Mouse (Mus musculus): ENCODE data around the gene Olfr1102.

The Olfr1102 gene

DNA sequence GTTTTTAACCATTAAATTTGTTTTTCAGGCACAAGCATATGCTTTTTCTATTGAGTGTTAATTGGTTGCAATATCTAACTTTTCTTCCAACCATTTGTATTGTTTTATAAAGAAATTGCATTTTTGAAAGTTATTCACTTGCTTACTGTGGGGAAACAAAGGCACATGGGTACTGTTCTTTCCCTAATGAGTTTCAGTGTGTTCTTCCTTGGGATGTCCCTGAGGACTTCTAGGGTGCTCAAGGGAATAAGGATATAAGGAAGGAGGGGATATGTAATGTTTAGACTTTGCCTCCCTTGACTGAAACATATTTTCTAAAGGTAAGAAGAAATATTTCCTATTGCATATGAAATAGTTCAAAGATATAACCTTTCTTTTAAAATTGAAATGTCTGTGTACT, at the start of gene Olfr1102:
Olfr1102 (plus strand) TSS at position 301 of the 400 bp plus-strand sequence.
- in situ Hi-C loops (cut with MseI, MboI) = no loop called here

DNA sequence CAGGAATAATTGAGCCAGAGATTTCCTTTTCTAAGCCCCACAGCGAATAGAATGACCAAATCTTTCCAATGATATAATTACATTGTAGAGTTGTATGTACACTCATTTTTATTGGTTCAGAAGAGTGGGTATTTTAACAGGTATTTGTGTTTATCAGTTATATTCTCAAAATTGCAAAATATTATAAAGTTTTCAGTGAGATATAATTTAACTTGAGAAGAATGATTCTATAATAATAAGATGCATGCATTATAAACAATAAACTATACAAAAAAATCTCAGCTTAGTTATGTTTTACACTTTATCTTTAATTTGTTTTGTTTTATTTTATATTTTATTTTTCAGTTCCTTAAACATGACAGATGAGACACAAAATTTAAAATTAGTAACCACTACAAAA, 37.6 kb upstream of the Olfr1102 start, which contains the start of gene Olfr1099:
Olfr1099 (minus strand) TSS at position 101 of the 400 bp plus-strand sequence.
- in situ Hi-C loops (cut with MseI, MboI) = no loop called here

DNA sequence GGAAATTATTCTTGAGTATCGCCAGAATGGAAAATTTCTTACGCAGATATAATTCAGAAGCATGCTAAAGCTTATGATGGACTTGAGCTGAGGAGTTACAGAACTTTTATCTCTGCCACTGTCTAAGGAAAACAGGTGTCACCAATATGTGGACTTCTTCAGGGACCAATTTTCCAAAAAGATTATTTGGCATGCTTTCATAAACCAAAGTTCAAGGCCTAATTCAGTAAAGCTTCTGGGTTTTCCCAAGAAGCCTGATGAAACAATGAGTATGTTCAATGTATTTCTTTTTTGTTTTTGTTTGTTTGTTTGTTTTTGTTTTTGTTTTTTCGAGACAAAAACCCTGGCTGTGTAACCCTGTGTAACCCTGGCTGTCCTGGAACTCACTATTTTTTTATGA, 18.3 kb upstream of the Olfr1102 start, which contains the start of gene Olfr1100:
Olfr1100 (minus strand) TSS at position 101 of the 400 bp plus-strand sequence.
- in situ Hi-C loops (cut with MseI, MboI) = no loop called here

GRCm38 (mm10) chr2:86991121-86991520, 7.1 kb upstream of the Olfr1102 start, which contains the start of gene Olfr1101:
Olfr1101 (minus strand) TSS chr2:86991221.
- in situ Hi-C loops (cut with MseI, MboI) = no loop called here

GRCm38 (mm10) chr2:87026980-87027379, 28.8 kb downstream of the Olfr1102 start, which contains the start of gene Olfr1104:
Olfr1104 (minus strand) TSS chr2:87027080.
- in situ Hi-C loops (cut with MseI, MboI) = no loop called here

GRCm38 (mm10) chr2:87036431-87036830, 38.2 kb downstream of the Olfr1102 start, which contains the start of gene Olfr1105:
Olfr1105 (minus strand) TSS chr2:87036531.
- in situ Hi-C loops (cut with MseI, MboI) = no loop called here

DNA sequence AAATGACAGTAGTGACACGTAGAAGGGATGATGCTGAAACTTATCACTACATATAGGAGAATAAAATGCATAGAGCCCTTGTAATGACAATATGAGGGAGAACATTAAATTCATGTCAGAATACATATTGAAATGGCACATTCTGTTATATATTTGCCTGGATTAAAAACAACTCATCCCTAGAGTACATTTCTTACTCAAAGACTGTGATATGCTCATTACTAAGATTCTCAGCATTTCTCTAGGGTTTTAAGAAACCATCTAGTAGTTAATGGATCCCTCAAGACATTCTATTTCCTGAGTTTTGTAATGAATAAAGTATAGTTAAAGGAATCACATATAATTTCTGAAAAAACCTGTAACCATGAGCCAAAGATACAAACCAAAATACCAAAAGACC, 54.0 kb downstream of the Olfr1102 start, which contains the start of gene Olfr1106:
Olfr1106 (minus strand) TSS at position 101 of the 400 bp plus-strand sequence.
- in situ Hi-C loops (cut with MseI, MboI) = no loop called here

Data from mouse trophoblast stem cell (cell line).